Mouse (Mus musculus) gonadal fat pad, adult 2 months (tissue): Measurements from ENCODE around the gene Rex1bd. TPM values are rescaled to one million over a fixed set of nuclear protein-coding genes. Genes with fewer than 3 reads are reported as not detected.
A peak's percentile ranks its signal among the peaks of the same experiment; 100 is the strongest.

Source experiments
- DNase-seq: peaks from one replicate; pipeline ENCODE4 v3.0.0-alpha.2; 2012; ENCODE audit warnings: low read depth
- polyA plus RNA-seq: library from polyadenylated mRNA; depleted of rRNA; stranded (reverse); fragments of >200 nt; gene quantifications from 2 replicates; pipeline ENCODE4 v1.2.3, GENCODE M21; 2012; rRNA removed

Gene Rex1bd
- 202 and 238 TPM in 2 replicates for polyA plus RNA-seq

DNA sequence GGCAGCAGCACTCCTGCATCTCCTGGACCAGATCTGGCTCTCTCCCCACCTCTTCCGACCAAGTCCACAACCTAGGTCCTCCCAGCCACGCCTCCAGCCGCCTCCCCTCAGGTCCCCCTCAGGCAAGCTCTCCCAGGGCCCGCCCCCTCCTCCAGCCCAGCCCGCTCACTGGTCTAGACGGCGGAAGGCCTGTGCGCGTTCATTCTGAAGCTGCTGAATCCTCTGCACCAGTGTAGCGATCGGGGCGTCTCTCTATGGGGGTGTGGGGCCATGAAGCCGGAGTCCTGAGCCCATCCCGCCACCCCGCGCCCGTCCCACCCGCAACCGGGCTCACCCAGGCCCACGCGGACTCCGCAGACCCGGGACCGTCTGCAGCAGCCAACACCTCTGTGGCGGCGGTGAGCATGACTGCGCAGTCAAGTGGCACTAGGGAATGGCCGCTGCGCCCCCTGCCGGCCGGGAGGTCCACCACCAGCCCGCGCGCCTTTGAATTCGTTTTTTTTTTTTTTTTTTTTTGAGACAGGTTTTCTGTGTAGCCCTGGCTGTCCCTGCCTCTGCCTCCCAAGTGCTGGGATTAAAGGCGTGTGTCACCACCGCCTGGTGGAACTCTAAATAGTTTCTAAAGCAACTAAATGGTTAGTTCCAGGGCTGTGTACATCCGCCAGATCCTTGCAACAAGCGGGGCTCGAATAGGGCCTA lies at the start of gene Rex1bd:
TSS of gene Rex1bd (minus strand) at position 425 of the 699 bp plus-strand sequence.
- DNase-seq: no peak

DNA sequence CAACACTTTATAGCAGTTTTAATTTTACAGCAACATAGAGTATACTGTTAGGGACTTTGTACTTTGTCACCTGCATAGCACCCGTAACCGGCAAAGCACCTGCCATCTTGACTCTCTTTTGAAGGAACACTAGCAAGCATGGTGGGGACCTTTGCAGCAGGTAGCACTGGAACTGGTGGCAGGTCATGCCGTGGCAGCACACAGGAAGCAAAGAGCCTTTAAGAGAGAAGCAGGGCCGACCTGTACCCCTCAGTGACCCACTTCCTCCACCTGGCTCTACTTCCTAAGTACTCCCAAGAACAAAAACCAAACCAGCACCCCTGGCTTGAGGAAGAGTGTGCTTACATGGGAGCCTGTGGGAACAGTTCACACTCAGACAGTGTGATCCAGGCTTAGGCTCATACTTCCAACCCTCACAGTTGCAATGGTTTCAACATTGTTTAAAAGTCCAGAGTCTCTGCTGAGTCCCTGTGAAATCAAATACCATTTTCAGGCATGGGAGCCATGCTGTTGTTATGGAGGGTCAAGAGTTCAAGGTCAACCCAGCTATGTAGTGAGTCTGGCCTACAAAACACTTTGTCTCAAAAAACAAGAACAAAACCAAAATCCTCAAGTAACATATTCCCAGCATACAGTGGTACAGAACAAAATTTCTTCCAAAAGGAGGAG lies 48.7 kb upstream of the Rex1bd start:
- DNase-seq: no peak

DNA sequence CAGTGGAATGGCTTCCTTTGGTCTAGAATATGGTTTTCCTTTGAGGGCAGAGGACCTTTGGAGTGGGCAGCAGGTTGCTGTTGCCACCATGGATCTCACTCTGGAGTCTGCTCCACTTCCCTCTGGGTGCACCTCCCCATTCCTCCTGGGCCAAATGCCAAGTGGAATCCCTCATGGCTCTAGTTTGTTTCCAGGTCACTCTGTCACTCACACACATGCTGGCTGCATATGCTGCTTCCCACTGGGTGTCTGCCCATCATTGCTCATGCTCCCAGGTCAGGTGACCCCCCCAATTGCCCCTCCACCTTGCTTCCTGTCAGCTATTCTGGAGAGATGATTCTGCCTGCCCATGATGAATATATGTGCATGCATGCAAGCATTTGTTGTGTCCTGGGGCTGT lies 47.2 kb upstream of the Rex1bd start:
- DNase-seq: no peak

DNA sequence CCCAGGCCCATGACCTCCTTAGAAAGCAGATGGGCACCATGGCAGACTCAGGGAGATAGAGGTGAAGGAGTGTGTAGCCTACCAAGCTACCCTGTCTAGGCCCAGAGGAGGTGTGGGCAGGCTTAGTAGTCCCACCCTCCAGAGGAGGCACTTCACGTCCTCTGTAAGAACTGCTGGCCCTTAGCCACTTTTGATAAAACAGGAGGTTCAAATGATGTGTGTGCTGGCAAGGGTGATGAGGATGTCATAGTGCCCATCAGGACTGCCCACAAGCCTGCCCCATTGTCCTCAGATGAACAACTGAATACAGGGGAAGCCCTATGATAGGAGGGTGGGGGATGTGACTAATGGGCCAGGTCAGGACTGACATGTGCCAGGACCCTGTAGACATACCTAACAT lies 46.3 kb upstream of the Rex1bd start:
- no peak for DNase-seq

DNA sequence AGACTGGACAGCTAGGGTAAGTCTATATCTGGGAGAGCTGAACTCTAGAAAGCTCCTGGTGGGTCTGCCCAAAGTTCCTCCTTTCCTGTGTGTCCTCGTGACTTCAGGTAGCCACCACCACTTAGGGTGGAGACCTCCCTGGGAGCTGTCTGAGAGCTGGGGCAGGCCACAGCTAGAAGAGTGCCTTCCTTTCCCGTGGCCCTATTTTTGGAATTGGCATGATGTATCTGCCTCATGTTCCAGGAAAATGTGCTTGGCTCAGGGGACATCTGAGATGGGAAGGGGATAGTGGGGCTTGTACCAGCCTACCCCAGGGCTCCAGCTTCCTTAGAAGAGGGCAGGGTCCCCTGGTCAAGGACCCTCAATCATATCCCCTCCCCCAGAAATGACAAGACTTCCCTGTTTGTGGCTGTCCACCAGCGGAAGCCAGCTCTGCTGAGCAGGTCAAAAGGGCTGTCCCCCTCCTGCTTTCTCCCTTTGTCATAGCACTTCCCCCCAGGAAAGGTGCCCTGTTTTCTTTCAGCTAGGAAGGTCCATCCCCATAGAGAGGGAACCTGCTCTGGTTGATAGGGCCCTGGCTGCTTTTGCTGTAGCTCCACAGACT lies 45.1 kb upstream of the Rex1bd start:
- no peak for DNase-seq

DNA sequence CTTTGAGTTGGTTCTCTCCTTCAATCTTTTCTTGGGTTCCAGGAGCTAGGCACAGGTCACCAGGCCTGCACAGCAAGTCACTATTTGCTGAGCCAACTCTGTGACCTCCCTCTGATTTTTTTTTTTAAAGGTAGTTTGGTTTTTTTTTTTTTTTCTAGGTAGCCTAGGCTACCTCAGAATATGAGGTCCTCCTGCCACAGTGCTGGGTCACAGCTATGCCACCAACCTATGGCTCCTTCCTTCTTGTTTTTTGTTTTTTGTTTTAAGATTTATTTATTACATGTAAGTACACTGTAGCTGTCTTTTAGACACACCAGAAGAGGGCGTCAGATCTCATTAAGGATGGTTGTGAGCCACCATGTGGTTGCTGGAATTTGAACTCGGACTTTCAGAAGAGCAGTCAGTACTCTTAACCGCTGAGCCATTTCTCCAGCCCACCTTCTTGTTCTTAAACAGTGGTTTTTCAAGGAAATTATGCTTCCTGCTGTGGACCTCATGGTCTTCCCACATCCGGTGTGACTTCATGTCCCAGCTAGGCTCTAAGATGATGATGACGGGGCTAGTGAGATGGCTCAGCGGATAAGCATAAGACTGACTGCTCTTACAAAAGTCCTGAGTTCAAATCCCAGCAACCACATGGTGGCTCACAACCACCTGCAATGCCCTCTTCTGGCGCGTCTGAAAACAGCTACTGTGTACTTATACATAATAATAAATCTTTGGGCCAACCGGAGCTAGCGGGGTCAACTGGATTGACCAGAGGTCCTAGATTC lies 43.0 kb upstream of the Rex1bd start:
- DNase-seq: no peak

DNA sequence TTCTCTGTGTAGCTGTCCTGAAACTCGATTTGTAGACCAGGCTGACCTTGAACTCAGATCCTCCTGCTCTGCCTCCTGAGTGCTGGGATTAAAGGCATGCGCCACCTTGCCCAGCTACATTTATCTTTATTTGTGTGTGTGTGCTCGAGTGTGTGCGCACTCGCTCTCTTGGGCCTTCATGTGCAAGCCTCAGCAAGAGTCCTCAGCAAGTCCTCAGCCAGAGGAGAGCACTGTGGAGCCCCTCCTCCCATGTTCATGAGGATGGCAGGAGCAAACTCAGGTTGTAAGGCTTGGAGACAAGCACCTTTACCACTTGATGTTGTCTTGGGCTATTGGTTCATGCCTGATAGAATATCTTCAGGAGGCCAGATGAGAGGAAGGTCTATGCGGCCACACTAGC lies 41.2 kb upstream of the Rex1bd start:
- no peak for DNase-seq

DNA sequence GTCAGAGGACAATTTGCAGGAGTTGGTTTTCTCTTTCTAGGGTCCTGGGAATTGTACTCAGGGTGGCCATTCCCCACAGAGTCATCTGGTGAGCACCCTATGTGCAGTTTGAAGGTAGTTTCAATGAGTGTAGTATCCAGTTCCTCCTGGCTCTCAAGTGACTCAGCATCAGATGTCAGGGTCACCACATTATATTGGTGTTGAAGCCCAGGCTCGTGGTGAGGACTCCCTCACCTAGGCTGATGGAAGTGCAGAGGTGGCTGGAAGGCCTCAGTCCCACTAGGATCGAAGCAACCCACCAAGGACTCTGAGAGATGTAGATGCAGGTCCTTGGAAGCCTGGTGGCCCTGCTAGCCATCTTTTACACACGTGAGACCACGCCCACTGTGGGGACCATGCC lies 39.9 kb upstream of the Rex1bd start:
- no peak for DNase-seq

DNA sequence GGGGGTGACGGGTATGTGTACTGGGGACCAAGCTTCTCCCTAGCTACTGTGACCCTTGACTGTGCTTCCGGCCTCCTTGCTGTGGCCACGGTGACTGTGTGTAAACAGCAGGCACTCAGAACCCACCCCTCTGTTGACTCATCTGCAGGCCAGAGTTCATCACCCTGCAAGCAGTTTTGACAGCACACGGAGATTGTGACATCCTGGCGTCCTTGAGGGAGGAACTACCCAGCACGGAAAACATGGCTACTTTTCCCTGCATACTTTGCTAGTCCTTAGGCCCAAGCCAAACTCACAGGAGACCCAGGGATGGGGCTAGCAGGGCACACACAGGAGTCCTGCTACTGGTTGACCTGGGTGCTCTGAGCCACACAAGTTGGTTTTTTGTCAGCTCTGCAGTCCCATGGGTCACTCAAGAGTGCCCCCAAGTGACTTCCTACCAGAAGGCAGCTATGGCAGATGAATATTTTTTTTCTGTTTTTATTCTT lies 37.7 kb upstream of the Rex1bd start:
- DNase-seq: no peak

DNA sequence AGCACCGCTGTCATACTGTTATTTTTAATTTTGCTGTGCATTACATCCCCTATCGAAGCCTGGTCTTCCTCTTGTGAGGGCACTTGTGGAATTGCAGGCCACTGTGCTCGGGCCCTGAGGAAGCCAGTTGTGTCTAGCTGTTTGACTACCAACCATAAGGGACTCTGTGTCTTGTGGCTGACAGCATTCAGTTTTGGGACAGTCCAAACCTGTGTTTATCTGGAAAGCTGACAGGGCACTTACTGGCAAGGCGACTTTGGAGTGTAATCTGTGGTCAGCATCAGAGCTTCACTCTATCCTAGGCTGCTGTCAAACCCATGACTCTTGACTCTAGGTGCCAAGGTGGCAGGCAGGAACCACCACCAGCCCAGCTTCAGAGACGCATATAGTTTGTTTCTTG lies 34.5 kb upstream of the Rex1bd start:
- no peak for DNase-seq

DNA sequence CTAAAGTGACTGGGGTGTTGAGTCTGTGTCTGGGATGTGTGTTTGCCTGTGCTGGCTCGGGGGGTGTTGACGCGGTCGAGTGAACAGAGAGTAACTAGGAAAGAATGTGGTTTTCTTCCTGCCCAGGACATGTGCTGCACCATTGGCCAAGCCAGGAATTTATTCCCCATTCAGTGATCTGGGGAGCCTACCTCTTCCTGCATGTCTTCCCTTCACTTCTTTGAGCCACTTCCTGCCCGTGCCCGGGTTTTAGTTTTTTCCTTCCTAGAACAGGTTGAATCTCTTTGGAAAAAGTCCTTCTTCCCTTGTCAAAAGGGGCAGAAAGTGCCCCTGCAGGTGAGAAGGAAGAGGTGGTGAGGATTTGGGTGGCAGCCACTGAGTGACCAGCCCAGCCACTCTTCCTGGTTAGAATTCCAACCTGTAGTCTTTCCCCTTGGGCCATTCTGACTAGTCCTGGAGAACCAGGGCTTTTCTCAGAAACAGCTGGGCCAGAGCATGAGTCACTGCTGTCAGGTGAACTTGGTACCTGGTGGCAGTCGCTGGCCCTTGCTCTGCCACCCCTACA lies 34.0 kb upstream of the Rex1bd start:
- no peak for DNase-seq

DNA sequence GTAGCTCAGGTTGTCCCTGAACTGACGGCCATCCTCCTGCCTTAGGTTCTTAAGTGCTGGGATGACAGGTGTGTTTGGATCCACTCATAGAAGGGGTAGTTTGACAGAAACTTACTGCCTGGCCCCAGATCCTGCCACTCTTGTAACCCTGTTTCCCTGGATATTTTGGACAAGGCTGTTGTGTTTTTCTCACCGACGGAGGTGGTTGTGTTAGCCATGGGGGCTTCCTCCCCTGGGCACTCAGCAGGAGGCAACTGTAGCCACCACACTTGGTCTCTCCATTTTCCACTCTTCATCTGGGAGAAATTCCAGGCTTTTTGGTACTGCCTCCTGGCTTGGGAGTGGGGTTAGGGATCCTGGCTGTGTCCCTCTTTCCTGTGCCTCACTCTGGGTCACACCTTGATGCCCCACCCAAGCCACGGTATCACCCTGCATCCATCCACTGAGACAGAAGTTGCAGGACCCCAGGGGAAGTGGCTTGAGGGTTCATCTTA lies 33.5 kb upstream of the Rex1bd start:
- no peak for DNase-seq

DNA sequence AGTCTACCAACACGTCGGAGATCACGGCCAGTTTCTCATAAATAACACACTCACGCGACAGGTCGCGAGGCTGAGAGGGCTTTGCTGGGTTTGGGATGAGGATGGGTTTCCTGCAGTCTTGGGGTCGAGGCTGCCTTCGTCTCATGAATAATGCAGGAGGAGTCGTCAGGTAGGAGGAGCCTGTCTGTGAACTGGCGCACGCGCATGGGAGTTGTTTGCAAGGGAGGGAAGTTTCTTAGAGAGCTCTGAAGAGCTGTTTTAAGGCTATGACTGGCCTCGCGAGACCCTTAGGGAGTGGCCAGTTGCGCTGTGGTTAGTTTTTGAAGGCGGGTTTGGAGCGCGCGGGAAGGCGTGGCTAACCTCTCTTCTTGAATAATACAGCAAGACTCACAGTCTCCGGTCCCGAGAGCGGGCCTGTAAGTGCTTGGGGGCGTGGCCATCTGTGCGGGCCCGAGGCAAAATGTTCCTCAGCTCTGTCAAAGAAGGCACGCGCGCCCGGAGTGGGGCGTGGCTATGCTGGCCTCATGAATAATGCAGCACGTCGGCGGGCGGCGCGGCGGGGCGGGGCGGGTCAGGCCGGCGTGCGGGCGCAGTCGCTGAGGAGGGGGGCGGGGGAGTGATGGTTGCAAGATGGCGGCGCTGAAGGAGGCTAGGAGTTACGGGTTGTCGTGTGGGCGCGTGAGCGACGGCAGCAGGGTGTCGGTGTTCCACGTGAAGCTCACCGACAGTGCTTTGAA lies 32.7 kb upstream of the Rex1bd start, which contains the start of gene Ell:
TSS of gene Ell (plus strand) at position 381 of the 737 bp plus-strand sequence.
- peak; percentile 96 for DNase-seq

DNA sequence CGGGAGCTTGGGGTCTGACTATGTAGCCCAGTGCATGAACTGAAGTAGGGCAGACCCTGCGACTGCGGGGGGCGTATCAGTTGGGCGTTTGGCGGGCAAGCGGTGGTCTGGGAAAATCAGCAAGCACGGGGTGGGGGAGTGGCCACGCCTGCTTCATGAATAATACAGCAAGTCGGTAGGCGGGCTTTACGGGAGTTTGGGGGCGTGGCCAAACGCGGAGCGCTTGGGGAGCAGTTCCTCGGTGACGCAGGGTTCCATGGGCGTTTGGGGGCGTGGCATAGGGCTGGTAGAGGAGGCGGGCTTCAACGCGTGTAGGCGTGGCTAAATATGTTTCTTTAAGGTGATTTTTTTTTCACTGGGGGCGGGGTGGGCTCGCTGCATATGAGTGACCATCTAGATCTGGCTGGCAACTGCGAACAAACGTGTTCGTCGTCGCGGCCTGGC lies 32.1 kb upstream of the Rex1bd start:
- peak; percentile 88 for DNase-seq

DNA sequence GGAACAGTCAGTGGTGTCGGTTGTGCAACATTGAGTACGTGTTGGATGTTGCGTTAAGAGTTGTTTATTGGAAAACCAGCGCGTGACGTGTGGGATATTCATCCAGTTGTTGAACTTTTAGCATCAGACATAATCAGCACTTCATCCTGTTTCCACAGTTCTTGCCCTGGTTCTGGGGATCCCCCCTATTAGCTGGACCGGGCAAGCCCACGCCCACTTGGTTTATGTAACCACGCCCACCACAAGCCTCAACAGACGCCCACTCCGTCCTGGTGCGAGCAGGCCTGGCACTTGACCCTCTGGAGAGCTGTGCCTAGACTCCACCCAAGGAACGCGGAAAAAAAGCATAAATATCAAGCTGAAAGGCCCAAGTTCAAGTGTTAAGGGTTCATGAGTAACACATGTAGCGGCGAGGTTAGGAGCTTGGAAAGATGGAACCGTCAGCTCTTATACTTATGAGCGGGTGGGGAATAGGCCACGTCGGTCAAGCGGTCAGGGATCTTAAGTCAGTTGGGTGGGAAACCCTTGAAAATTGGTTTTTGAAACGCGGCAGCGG lies 31.6 kb upstream of the Rex1bd start:
- no peak for DNase-seq

DNA sequence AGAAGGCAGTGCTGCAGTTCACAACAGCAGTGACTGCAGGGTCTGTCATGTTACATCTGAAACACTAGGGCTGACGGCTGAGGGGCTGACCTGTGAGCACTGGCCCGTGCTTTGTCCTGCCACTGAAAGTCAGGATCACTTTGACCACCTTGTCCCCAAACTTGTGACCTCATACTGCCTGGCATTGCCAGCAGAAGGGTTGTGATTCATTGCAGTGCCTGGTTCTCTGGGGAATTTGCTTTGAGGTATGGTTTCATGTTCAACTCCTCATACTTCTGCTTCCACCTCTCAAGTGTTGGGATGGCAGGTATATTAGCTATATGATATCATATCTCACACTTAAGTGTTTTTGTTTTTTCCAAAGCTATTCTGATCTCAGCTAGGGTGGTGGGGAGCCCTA lies 29.1 kb upstream of the Rex1bd start:
- no peak for DNase-seq

DNA sequence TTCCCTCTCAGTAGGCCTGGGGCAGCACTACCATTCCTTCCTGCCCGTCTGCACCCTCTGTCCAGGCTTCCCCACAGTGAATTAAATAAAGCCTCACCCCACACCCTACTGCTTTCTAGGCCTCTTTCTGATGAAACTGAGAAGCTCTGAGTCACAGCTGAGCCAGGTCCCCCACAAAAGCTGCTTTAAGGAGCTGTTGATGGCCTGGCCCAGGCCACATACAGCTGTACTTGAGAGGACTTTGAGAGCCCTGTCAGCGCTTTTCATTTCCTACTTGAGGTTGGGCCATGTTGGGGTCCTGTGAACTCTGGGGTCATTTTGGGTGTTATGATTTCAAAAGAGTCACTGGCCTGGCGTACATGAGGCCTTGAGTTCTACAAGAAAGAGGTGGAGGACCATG lies 28.7 kb upstream of the Rex1bd start:
- DNase-seq: no peak

DNA sequence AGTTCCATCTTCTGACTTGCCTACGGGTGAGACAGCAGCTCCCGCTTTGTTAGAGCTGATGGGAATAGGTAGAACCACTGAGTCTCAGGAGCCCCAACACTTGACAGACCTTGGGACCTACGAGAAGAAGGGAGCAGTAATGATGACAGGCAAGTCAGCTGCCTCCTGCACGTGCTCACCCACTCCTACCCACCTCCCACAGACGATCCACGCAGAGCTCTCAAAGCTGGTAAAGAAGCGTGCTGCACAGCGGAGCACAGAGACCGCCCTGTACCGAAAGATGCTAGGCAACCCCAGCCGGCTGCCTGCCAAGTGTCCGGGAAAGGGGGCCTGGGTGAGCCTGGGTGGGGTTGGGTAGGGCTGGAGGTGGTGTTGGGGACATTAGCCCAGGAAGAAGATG lies 27.7 kb upstream of the Rex1bd start:
- DNase-seq: no peak

DNA sequence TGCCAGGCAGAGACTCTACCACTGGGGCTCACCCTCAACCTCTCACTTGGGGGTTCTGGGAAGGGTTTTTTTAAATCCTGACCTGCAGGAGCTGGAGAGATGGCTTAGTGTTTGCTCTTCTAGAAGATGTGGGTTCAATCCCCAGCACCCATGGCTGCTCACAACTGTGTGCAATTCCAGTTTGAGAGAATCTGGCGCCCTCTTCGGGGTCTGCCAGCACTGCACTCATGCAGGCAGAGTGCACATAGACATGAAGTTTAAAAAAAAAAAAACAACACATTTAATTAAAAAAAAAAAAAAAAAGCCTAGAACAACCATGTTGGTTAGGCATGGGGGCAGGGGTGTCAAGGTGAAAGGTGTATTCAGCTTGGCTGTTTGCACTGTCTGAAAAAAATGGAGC lies 23.8 kb upstream of the Rex1bd start:
- no peak for DNase-seq

DNA sequence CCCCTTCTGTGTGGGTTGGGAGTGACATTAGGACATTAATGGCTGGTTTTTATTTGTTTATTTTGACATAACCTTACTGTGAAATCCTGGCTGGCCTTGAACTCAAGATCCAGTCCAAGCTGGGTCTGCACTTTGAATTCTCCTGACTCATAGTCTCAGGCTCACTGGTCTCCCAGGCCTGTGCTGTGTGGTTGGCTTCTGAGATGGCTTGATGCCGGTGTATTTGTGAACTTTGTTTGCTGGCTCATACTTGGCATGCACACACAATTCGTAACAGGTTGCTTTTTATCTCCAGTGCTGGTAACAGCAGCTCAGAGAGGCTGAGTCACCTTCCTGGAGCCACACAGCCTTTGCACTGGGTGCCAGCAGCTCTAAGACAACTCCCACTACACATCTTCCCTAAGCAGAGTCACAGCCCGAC lies 23.2 kb upstream of the Rex1bd start:
- DNase-seq: no peak

DNA sequence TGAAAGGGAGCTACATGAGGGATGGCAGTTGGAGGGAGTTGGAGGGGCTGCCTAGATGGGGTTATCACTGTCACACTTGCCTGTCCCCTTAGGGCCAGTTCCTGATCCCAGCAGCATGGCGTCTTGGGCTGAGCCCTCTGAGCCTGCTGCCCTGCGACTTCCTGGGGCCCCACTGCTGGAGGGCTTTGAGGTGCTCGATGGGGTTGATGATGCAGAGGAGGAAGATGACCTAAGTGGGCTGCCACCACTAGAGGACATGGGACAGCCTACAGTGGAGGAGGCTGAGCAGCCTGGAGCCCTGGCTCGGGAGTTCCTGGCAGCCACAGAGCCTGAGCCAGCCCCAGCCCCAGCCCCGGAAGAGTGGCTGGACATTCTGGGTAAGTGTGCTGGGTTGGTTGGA lies 22.7 kb upstream of the Rex1bd start:
- DNase-seq: no peak
